Mouse (Mus musculus): ENCODE measurements at regions not wholly inside any gene's neighbourhood (a gene's known extent, or its start where the extent isn't known, plus 50 kb on each side); places are given as distances from the start of the nearest gene placed in this dataset.

- H3K27me3 ChIP-seq (ENCODE audit: control insufficient read depth, insufficient read depth, low read length, poor library complexity, severe bottlenecking): no peaks in the 10 kb centered on the region
- no peaks in the 10 kb centered on the region for H3K36me3 ChIP-seq (ENCODE audit: control insufficient read depth, insufficient read depth, low read length, poor library complexity, severe bottlenecking)
These were observed 297.2 kb downstream of the D3Ertd751e start for GRCm38 (mm10) chr3:42039632-42040031.

GRCm38 (mm10) chr3:42040270-42040812 is 297.9 kb downstream of the D3Ertd751e start:
- Histone ChIP-seq H3K27me3 (ENCODE audit: control insufficient read depth, insufficient read depth, low read length, poor library complexity, severe bottlenecking) (no peaks in the 10 kb centered on the region), H3K9me3 (replicated peaks; ENCODE audit: control insufficient read depth, insufficient read depth, low read length, poor library complexity, severe bottlenecking) (no peaks in the 10 kb centered on the region), H3K9ac (ENCODE audit: low read depth, poor library complexity, severe bottlenecking) (no peak overlapping the region), H3K4me1 (ENCODE audit: control insufficient read depth, insufficient read depth, low read length) (no peaks in the 10 kb centered on the region), H3K27ac (ENCODE audit: insufficient read depth, low read length) (no peak overlapping the region), H3K36me3 (ENCODE audit: control insufficient read depth, insufficient read depth, low read length, poor library complexity, severe bottlenecking) (no peaks in the 10 kb centered on the region), H3K4me3 (ENCODE audit: low read depth, low read length) (no peak overlapping the region)
- TF ChIP-seq POLR2A (IDR thresholded peaks at IDR 0.05; ENCODE audit: insufficient read depth, low read length) (no peak), EP300 (IDR thresholded peaks at IDR 0.05; ENCODE audit: insufficient read depth, low read depth, low read length) (no peak), CTCF (IDR thresholded peaks at IDR 0.05; ENCODE audit: low read depth, low read length) (no peak)

More at GRCm38 (mm10) chr3:42039632-42040031, 297.2 kb downstream of the D3Ertd751e start:
- TF ChIP-seq CTCF (IDR thresholded peaks at IDR 0.05; ENCODE audit: low read depth, low read length): no peak
- no peak for TF ChIP-seq POLR2A (IDR thresholded peaks at IDR 0.05; ENCODE audit: insufficient read depth, low read length)
- no peak for TF ChIP-seq EP300 (IDR thresholded peaks at IDR 0.05; ENCODE audit: insufficient read depth, low read depth, low read length)
- no peaks in the 10 kb centered on the region for H3K9me3 ChIP-seq (replicated peaks; ENCODE audit: control insufficient read depth, insufficient read depth, low read length, poor library complexity, severe bottlenecking)
- no peaks in the 10 kb centered on the region for H3K4me1 ChIP-seq (ENCODE audit: control insufficient read depth, insufficient read depth, low read length)
- H3K9ac ChIP-seq (ENCODE audit: low read depth, poor library complexity, severe bottlenecking): no peak overlapping the region
- no peak overlapping the region for H3K27ac ChIP-seq (ENCODE audit: insufficient read depth, low read length)
- H3K4me3 ChIP-seq (ENCODE audit: low read depth, low read length): no peak overlapping the region

GRCm38 (mm10) chr3:42040959-42041358 is 298.5 kb downstream of the D3Ertd751e start:
- no peak overlapping the region for H3K27ac ChIP-seq (ENCODE audit: insufficient read depth, low read length)
- no peaks in the 10 kb centered on the region for H3K36me3 ChIP-seq (ENCODE audit: control insufficient read depth, insufficient read depth, low read length, poor library complexity, severe bottlenecking)
- H3K9ac ChIP-seq (ENCODE audit: low read depth, poor library complexity, severe bottlenecking): no peak overlapping the region
- TF ChIP-seq POLR2A (IDR thresholded peaks at IDR 0.05; ENCODE audit: insufficient read depth, low read length) (no peak), CTCF (IDR thresholded peaks at IDR 0.05; ENCODE audit: low read depth, low read length) (no peak), EP300 (IDR thresholded peaks at IDR 0.05; ENCODE audit: insufficient read depth, low read depth, low read length) (no peak)
- no peak overlapping the region for H3K4me3 ChIP-seq (ENCODE audit: low read depth, low read length)
- no peaks in the 10 kb centered on the region for H3K9me3 ChIP-seq (replicated peaks; ENCODE audit: control insufficient read depth, insufficient read depth, low read length, poor library complexity, severe bottlenecking)
- H3K4me1 ChIP-seq (ENCODE audit: control insufficient read depth, insufficient read depth, low read length): no peaks in the 10 kb centered on the region
- no peaks in the 10 kb centered on the region for H3K27me3 ChIP-seq (ENCODE audit: control insufficient read depth, insufficient read depth, low read length, poor library complexity, severe bottlenecking)

- Histone ChIP-seq H3K9ac (ENCODE audit: low read depth, poor library complexity, severe bottlenecking) (no peak overlapping the region), H3K4me1 (ENCODE audit: control insufficient read depth, insufficient read depth, low read length) (no peaks in the 10 kb centered on the region), H3K4me3 (ENCODE audit: low read depth, low read length) (no peak overlapping the region), H3K27ac (ENCODE audit: insufficient read depth, low read length) (no peak overlapping the region), H3K36me3 (ENCODE audit: control insufficient read depth, insufficient read depth, low read length, poor library complexity, severe bottlenecking) (no peaks in the 10 kb centered on the region), H3K9me3 (replicated peaks; ENCODE audit: control insufficient read depth, insufficient read depth, low read length, poor library complexity, severe bottlenecking) (no peaks in the 10 kb centered on the region), H3K27me3 (ENCODE audit: control insufficient read depth, insufficient read depth, low read length, poor library complexity, severe bottlenecking) (no peaks in the 10 kb centered on the region)
- TF ChIP-seq CTCF (IDR thresholded peaks at IDR 0.05; ENCODE audit: low read depth, low read length) (no peak), EP300 (IDR thresholded peaks at IDR 0.05; ENCODE audit: insufficient read depth, low read depth, low read length) (no peak)
These were observed 315.0 kb downstream of the D3Ertd751e start for GRCm38 (mm10) chr3:42057286-42057868.

- no peak overlapping the region for H3K4me3 ChIP-seq (ENCODE audit: low read depth, low read length)
- H3K9ac ChIP-seq (ENCODE audit: low read depth, poor library complexity, severe bottlenecking): no peak overlapping the region
- TF ChIP-seq CTCF (IDR thresholded peaks at IDR 0.05; ENCODE audit: low read depth, low read length): no peak
- no peak for TF ChIP-seq EP300 (IDR thresholded peaks at IDR 0.05; ENCODE audit: insufficient read depth, low read depth, low read length)
- no peak for TF ChIP-seq POLR2A (IDR thresholded peaks at IDR 0.05; ENCODE audit: insufficient read depth, low read length)
- H3K9me3 ChIP-seq (replicated peaks; ENCODE audit: control insufficient read depth, insufficient read depth, low read length, poor library complexity, severe bottlenecking): no peaks in the 10 kb centered on the region
- H3K27ac ChIP-seq (ENCODE audit: insufficient read depth, low read length): no peak overlapping the region
- H3K4me1 ChIP-seq (ENCODE audit: control insufficient read depth, insufficient read depth, low read length): no peaks in the 10 kb centered on the region
- no peaks in the 10 kb centered on the region for H3K36me3 ChIP-seq (ENCODE audit: control insufficient read depth, insufficient read depth, low read length, poor library complexity, severe bottlenecking)
- no peaks in the 10 kb centered on the region; the same call in 1 of the 2 replicates for H3K27me3 ChIP-seq (ENCODE audit: control insufficient read depth, insufficient read depth, low read length, poor library complexity, severe bottlenecking)
These were observed 322.9 kb downstream of the D3Ertd751e start for GRCm38 (mm10) chr3:42065093-42065935.

- Histone ChIP-seq H3K4me1 (ENCODE audit: control insufficient read depth, insufficient read depth, low read length) (no peaks in the 10 kb centered on the region), H3K36me3 (ENCODE audit: control insufficient read depth, insufficient read depth, low read length, poor library complexity, severe bottlenecking) (no peaks in the 10 kb centered on the region), H3K9ac (ENCODE audit: low read depth, poor library complexity, severe bottlenecking) (no peak overlapping the region), H3K27me3 (ENCODE audit: control insufficient read depth, insufficient read depth, low read length, poor library complexity, severe bottlenecking) (no peaks in the 10 kb centered on the region; the same call in 1 of the 2 replicates), H3K9me3 (replicated peaks; ENCODE audit: control insufficient read depth, insufficient read depth, low read length, poor library complexity, severe bottlenecking) (no peaks in the 10 kb centered on the region), H3K27ac (ENCODE audit: insufficient read depth, low read length) (no peak overlapping the region), H3K4me3 (ENCODE audit: low read depth, low read length) (no peak overlapping the region)
- TF ChIP-seq EP300 (IDR thresholded peaks at IDR 0.05; ENCODE audit: insufficient read depth, low read depth, low read length) (no peak), POLR2A (IDR thresholded peaks at IDR 0.05; ENCODE audit: insufficient read depth, low read length) (no peak), CTCF (IDR thresholded peaks at IDR 0.05; ENCODE audit: low read depth, low read length) (no peak)
These were observed 323.6 kb downstream of the D3Ertd751e start for GRCm38 (mm10) chr3:42065962-42066361.

Measured in ES-Bruce4 (cell line).